Mouse (Mus musculus) cerebellum, adult 18-20 months (tissue): ENCODE measurements around the gene Zfp648.

ENCODE experiments used
- DNase-seq, 2 experiments: peaks; one replicate each; pipeline ENCODE4 v3.0.0; 2021

Gene Zfp648

DNA sequence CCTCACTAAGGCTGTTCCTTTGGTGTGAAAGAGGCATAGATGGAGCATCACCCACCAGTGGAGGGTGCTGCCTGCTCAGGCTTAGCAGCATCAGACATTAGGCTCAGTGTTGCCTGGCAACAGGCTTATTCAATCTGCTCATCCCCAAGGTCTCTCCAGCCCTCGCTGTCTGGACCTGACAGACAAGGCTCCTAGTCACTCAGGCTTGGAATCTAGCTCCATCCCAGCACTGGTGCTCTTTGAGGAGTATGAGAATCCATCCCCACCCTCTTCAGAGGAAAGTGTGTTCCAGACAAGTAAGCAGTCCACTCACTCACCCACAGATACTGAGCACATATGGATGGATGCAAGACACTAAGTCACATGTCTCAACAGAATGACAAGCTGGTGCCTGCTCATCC is 22.8 kb downstream of the Zfp648 start:
- DNase-seq: no peak

- no peak for DNase-seq
Observed at GRCm38 (mm10) chr1:154232594-154232993, 31.6 kb downstream of the Zfp648 start.

GRCm38 (mm10) chr1:154233033-154233432 is 32.0 kb downstream of the Zfp648 start:
- no peak for DNase-seq

DNA sequence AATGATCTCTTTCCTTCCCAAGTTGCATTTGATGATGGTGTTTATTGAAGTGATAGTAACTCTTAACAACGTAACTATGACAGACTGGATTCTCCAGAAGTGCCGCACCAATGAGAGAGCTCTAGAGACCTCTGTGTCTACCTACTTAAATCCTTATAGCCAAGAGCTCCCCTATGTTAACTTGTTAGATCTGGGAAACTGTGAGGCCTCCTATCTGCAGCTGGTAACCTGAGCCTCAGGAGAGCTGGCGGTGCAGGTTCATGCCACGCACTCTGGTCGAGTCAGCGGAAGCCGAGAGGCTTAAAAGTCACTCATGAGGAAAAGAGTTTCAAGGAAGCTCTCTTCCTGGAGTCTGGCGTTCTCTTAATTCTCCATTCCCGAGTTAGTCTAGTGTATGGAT is 33.8 kb downstream of the Zfp648 start:
- no peak for DNase-seq

GRCm38 (mm10) chr1:154238876-154239275 is 37.9 kb downstream of the Zfp648 start:
- no peak for DNase-seq

DNA sequence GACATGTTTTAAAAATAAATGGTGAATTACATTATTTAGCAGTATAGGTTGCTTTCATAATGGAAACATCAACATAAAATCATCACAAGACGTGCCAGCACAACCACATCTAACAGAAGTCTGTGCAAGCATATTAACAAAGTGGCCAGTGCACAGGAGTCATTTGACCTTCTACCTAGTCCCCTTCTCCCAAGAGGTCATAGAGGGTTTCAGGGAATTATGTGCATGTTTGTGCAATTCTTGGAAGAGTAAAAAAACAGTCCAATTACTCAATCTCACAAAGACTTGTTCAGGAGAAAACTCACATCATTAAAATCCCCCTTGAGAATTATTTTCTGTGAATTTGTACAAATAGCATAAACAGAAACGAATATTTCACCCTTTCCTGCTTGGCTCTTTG is 50.2 kb downstream of the Zfp648 start:
- no peak for DNase-seq

- DNase-seq: no peak
Observed at GRCm38 (mm10) chr1:154252739-154253138, 51.8 kb downstream of the Zfp648 start.
